Mouse (Mus musculus) neural tube, embryonic 15.5 days (tissue): Measurements from ENCODE around the gene Rhbdd1. TPM values are rescaled to one million over a fixed set of nuclear protein-coding genes. Genes with fewer than 3 reads are reported as not detected.

ENCODE experiments used
- ATAC-seq: fragments of 200-750 bp; cut with Nextera tagmentation; 2 replicates; pipeline ENCODE4 v1.8.0; 2017; ENCODE audit warnings: mild to moderate bottlenecking, moderate TSS enrichment, moderate library complexity; ENCODE audit not compliant: low FRiP score
- H3K27ac ChIP-seq: fragments of 300-500 bp; sonication (generic); replicated peaks from 2 replicates; pipeline ENCODE4 v1.5.1; 2015; ENCODE audit warnings: mild to moderate bottlenecking, inconsistent platforms
- H3K27me3 ChIP-seq: fragments of 300-500 bp; sonication (generic); replicated peaks from 2 replicates; pipeline ENCODE4 v1.6.1; 2015; ENCODE audit warnings: inconsistent platforms
- H3K36me3 ChIP-seq: fragments of 300-500 bp; sonication (generic); 2 replicates; pipeline ENCODE4 v1.6.1; 2015; ENCODE audit warnings: inconsistent platforms
- H3K4me1 ChIP-seq: fragments of 300-500 bp; sonication (generic); 2 replicates; pipeline ENCODE4 v1.6.1; 2015; ENCODE audit warnings: inconsistent platforms
- H3K4me2 ChIP-seq: fragments of 300-500 bp; sonication (generic); 2 replicates; pipeline ENCODE4 v1.6.1; 2015; ENCODE audit warnings: inconsistent platforms, mild to moderate bottlenecking, moderate library complexity
- H3K4me3 ChIP-seq: fragments of 300-500 bp; sonication (generic); replicated peaks from 2 replicates; pipeline ENCODE4 v1.5.1; 2015; ENCODE audit warnings: mild to moderate bottlenecking, inconsistent platforms
- H3K9ac ChIP-seq: fragments of 300-500 bp; sonication (generic); replicated peaks from 2 replicates; pipeline ENCODE4 v1.6.1; 2015; ENCODE audit warnings: mild to moderate bottlenecking, inconsistent platforms
- H3K9me3 ChIP-seq: fragments of 300-500 bp; sonication (generic); replicated peaks from 2 replicates; pipeline ENCODE4 v1.6.1; 2016; ENCODE audit warnings: inconsistent platforms
- WGBS: fragments of 180-500 bp; shearing (Covaris S2); methylation state at CpG from one replicate; pipeline ENCODE4 v1.1.7; 2015; ENCODE audit warnings: mixed read lengths; 5-methylcytosine and 5-hydroxymethylcytosine counted together
- polyA plus RNA-seq: library from polyadenylated mRNA; unstranded; fragments of >200 nt; fragmentation: Nextera tagmentation; extraction: Ambion mirVana; gene quantifications from 2 replicates; pipeline ENCODE4 v1.2.1, GENCODE M21; 2015

Rhbdd1 gene
- polyA plus RNA-seq, 1 experiment from 2014 or later: 4.1 TPM

- peaks cover 63% of the 10 kb centered on the region for H3K4me1 ChIP-seq
- H3K36me3 ChIP-seq: peaks cover 6% of the 10 kb centered on the region; the same call in 1 of the 2 replicates
- 12% methylated on average over 15 of the region's 15 CpGs for WGBS
- no peak for ATAC-seq
- H3K27me3 ChIP-seq: no peaks in the 10 kb centered on the region
- peak overlapping the region; percentile 70 for H3K4me3 ChIP-seq
- no peaks in the 10 kb centered on the region for H3K9me3 ChIP-seq
- H3K9ac ChIP-seq: peak overlapping the region; percentile 48
- H3K4me2 ChIP-seq: peak overlapping the region; percentile 86
- H3K27ac ChIP-seq: peak overlapping the region; percentile 65
Observed at GRCm38 (mm10) chr1:82286190-82287051, 29.8 kb upstream of the Rhbdd1 start.

DNA sequence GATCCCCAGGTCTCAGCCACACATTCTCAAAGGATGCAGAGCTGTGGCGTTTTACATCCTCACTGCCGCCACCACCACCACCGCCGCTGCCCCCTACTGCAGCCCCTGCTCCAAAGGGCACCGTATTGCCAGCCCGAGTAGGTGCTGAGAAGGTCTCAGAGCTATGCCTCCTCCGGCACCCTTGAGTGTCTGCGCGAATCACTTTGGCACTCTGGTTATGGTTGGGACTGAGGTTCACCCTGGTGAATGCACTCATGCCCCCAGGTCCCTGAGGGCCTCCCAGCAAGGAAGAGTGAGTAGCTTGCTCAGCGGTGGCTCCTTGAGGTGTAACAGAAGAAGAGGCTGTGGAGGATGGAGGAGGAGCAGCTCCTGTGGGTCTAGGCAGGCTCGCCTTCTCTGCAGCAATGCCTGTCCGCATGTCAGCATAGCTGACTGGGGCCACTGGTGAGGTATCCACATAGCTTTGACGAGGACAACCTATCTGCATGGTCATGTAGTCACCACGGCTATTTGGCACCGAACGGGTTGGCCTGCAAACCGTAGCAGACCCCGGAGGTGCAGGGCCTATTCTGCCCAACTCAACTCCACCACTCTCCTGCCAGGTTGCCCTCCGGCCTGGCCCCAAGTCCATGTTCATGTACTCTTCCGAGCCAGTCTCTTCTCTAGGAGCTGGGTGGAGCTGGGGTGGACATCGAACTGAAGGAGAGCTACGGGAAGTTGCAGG, 29.0 kb upstream of the Rhbdd1 start:
- Histone ChIP-seq H3K4me2 (peak overlapping the region; percentile 86), H3K9ac (peak overlapping the region; percentile 48), H3K27me3 (no peaks in the 10 kb centered on the region), H3K27ac (peak overlapping the region; percentile 65; the same call in 1 of the 2 replicates), H3K4me3 (peak overlapping the region; percentile 70), H3K9me3 (no peaks in the 10 kb centered on the region), H3K36me3 (peaks cover 6% of the 10 kb centered on the region; the same call in 1 of the 2 replicates), H3K4me1 (peaks cover 60% of the 10 kb centered on the region)
- 51% methylated on average over 22 of the region's 22 CpGs for WGBS
- ATAC-seq: no peak

GRCm38 (mm10) chr1:82287776-82288325, 28.4 kb upstream of the Rhbdd1 start:
- peaks cover 6% of the 10 kb centered on the region; the same call in 1 of the 2 replicates for H3K36me3 ChIP-seq
- H3K4me2 ChIP-seq: peak overlapping the region; percentile 86
- H3K27me3 ChIP-seq: no peaks in the 10 kb centered on the region
- peak overlapping the region; percentile 48 for H3K9ac ChIP-seq
- no peaks in the 10 kb centered on the region for H3K9me3 ChIP-seq
- peak overlapping the region; percentile 70 for H3K4me3 ChIP-seq
- ATAC-seq: no peak
- H3K27ac ChIP-seq: peak overlapping the region; percentile 65
- 87% methylated on average over 16 of the region's 16 CpGs for WGBS
- H3K4me1 ChIP-seq: peaks cover 60% of the 10 kb centered on the region

DNA sequence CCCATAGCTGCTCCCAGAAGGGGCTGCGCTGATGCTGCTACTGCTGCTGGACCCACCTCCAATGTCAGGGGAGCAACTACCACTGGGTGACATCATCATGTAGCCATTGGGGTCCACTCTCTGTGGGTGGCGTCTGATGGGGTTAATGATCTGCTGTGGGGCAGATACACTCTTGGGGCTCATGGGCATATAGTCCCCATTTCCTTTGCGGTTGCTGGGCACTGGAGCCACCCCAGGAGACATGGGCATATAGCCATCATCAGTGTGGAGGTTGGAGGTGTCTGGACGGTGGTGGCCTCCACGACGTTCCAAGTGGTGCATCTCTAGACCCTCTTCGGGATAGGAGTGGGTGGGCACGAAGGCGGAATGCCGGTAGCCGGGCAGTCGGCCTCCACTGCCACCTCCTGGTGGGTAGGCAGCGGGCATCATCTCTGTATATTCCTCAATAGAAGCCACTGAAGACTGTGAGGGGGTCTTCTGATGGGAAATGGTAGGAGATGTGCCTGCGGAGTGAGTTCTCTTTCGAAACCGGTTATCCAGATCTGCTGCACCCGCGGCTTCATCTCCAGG, 27.7 kb upstream of the Rhbdd1 start:
- no peak for ATAC-seq
- 91% methylated on average over 18 of the region's 18 CpGs for WGBS
- Histone ChIP-seq H3K9me3 (no peaks in the 10 kb centered on the region), H3K4me3 (peak overlapping the region; percentile 70), H3K4me1 (peaks cover 66% of the 10 kb centered on the region), H3K9ac (0 out of 2 replicates have a peak overlapping the region, but pooled peaks have one; percentile 82), H3K27me3 (no peaks in the 10 kb centered on the region), H3K4me2 (peak overlapping the region; percentile 86), H3K27ac (no peak overlapping the region; the same call in 1 of the 2 replicates), H3K36me3 (peaks cover 6% of the 10 kb centered on the region; the same call in 1 of the 2 replicates)

GRCm38 (mm10) chr1:82289116-82289989, 26.9 kb upstream of the Rhbdd1 start:
- Histone ChIP-seq H3K27me3 (no peaks in the 10 kb centered on the region), H3K36me3 (peaks cover 6% of the 10 kb centered on the region; the same call in 1 of the 2 replicates), H3K4me3 (peak overlapping the region; percentile 70), H3K27ac (peak overlapping the region; percentile 98), H3K9me3 (no peaks in the 10 kb centered on the region), H3K4me2 (peak overlapping the region; percentile 86), H3K4me1 (peaks cover 61% of the 10 kb centered on the region), H3K9ac (peak overlapping the region; percentile 82)
- 66% methylated on average over 35 of the region's 35 CpGs for WGBS
- ATAC-seq: no peak

DNA sequence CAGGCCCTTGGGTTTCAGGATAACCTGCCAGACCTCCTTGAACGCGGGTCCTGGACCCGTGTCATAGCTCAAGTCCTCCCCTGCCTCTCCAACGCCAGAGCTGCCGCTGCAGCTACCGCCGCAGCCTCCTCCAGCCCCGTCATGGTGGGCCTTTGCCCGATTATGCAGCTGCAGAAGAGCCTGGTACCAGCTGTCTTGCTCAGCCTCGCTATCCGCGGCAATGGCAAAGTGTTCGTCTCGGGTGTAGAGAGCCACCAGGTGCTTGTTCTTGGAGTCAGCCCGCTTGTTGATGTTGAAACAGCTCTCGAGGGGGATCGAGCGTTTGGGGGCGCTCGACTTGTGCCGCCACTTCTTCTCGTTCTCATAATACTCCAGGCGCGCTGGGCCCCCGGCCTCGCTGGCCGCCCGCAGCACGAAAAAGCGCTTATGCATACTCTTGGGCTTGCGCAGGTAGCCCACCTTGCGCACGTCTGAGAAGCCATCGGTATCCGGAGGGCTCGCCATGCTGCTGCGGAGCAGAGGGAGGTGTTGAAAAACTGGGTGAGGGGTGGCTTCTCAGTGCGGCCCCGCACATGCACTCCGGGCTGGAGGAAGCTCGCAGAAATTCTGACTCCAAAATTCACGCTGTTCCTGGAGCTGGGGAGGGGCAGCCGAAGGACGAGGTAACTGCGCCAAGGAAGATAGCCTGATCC, 26.1 kb upstream of the Rhbdd1 start:
- peaks cover 6% of the 10 kb centered on the region; the same call in 1 of the 2 replicates for H3K36me3 ChIP-seq
- WGBS: under 1% methylated on average over 45 of the region's 45 CpGs
- no peaks in the 10 kb centered on the region for H3K27me3 ChIP-seq
- H3K9me3 ChIP-seq: no peaks in the 10 kb centered on the region
- ATAC-seq: peak; percentile 3; the same call in 1 of the 2 replicates
- peak overlapping the region; percentile 86 for H3K4me2 ChIP-seq
- H3K4me3 ChIP-seq: peak overlapping the region; percentile 70
- peak overlapping the region; percentile 98 for H3K27ac ChIP-seq
- peaks cover 61% of the 10 kb centered on the region for H3K4me1 ChIP-seq
- H3K9ac ChIP-seq: peak overlapping the region; percentile 82

GRCm38 (mm10) chr1:82290723-82291150, 25.5 kb upstream of the Rhbdd1 start:
- H3K4me1 ChIP-seq: peaks cover 57% of the 10 kb centered on the region
- no peaks in the 10 kb centered on the region for H3K9me3 ChIP-seq
- peaks cover 6% of the 10 kb centered on the region; the same call in 1 of the 2 replicates for H3K36me3 ChIP-seq
- H3K27me3 ChIP-seq: no peaks in the 10 kb centered on the region
- H3K4me3 ChIP-seq: peak overlapping the region; percentile 70
- peak overlapping the region; percentile 86 for H3K4me2 ChIP-seq
- ATAC-seq: peak; percentile 60
- H3K9ac ChIP-seq: peak overlapping the region; percentile 82
- peak overlapping the region; percentile 98 for H3K27ac ChIP-seq
- under 1% methylated on average over 31 of the region's 31 CpGs for WGBS

GRCm38 (mm10) chr1:82291151-82291797, 25.0 kb upstream of the Rhbdd1 start, which contains the start of gene Irs1:
Gene Irs1 (minus strand): TSS chr1:82291416.
- peak within 1 kb of the TSS; percentile 98 for H3K27ac ChIP-seq
- under 1% methylated on average over 49 of the region's 60 CpGs for WGBS
- peak within 1 kb of the TSS; percentile 70 for H3K4me3 ChIP-seq
- H3K9me3 ChIP-seq: no peaks in the 10 kb centered on the region
- ATAC-seq: peak; percentile 80
- H3K4me1 ChIP-seq: peaks cover 55% of the 10 kb centered on the region
- H3K4me2 ChIP-seq: peak within 1 kb of the TSS; percentile 86
- peak within 1 kb of the TSS; percentile 82 for H3K9ac ChIP-seq
- peaks cover 6% of the 10 kb centered on the region; the same call in 1 of the 2 replicates for H3K36me3 ChIP-seq
- H3K27me3 ChIP-seq: no peaks in the 10 kb centered on the region

DNA sequence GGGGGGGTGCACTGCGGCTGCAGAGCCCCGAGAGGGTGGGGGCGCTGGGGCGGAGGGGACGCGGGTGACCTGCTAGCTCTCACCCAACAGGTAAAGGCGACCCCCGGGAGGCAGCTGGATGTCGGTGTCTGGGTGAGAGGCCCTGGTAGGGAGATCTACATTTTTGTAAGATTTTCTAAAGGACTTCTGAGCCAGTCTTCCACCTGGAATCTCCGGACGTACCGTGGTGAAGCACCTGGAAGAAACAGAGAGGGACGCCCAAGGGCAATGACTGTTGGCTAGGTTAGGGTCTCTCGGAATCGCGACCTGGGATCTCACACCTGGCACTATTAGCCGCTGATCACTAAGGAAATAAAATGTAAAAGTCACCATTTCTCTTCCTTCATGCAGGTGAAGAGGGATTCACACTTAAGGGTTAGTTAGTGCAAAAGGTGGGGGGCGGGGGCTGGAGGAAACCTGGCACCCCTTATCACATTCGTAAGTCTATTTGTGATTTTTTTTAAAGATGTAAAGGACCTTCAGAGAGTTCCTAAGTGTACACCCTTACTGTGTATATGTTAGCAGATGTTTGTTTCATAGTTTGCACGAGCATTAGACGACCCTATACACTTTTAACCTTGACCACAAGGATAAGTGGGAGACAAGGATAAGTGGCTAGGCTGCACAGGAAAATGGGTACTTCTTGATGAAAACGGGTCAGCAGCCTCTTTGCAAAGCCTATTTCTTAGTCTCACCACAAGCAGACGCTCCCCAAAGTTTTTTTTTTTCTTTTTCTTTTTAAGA, 24.1 kb upstream of the Rhbdd1 start:
- Histone ChIP-seq H3K9ac (peak overlapping the region; percentile 82), H3K4me3 (peak overlapping the region; percentile 70), H3K27me3 (no peaks in the 10 kb centered on the region), H3K27ac (peak overlapping the region; percentile 98), H3K9me3 (no peaks in the 10 kb centered on the region), H3K4me2 (peak overlapping the region; percentile 86), H3K4me1 (peaks cover 47% of the 10 kb centered on the region), H3K36me3 (peaks cover 6% of the 10 kb centered on the region; the same call in 1 of the 2 replicates)
- WGBS: 1% methylated on average over 23 of the region's 23 CpGs
- no peak for ATAC-seq
